Mouse (Mus musculus) midbrain, embryonic 14.5 days (tissue): ENCODE data around the gene Zfp865. TPM values are rescaled to one million over a fixed set of nuclear protein-coding genes. Genes with fewer than 3 reads are reported as not detected.

Source experiments
- ATAC-seq: fragments of 200-750 bp; cut with Nextera tagmentation; 2 replicates; pipeline ENCODE4 v1.8.0; 2017; ENCODE audit warnings: moderate number of reproducible peaks, moderate library complexity; ENCODE audit not compliant: low FRiP score, low TSS enrichment
- DNase-seq: peaks from one replicate; pipeline ENCODE4 v3.0.0-alpha.2; 2015
- H3K27ac ChIP-seq: fragments of 300-500 bp; sonication (generic); replicated peaks from 2 replicates; pipeline ENCODE4 v1.5.1; 2014; ENCODE audit warnings: mild to moderate bottlenecking, low read depth, low read length, moderate library complexity
- H3K27me3 ChIP-seq: fragments of 300-500 bp; sonication (generic); 2 replicates; pipeline ENCODE4 v1.6.1; 2014; ENCODE audit warnings: low read length, control low read depth, mixed read lengths; ENCODE audit not compliant: control insufficient read depth, insufficient read depth
- H3K36me3 ChIP-seq: fragments of 300-500 bp; sonication (generic); 2 replicates; pipeline ENCODE4 v1.6.1; 2014; ENCODE audit warnings: low read length, control low read depth; ENCODE audit not compliant: control insufficient read depth, insufficient read depth
- H3K4me1 ChIP-seq: fragments of 300-500 bp; sonication (generic); 2 replicates; pipeline ENCODE4 v1.6.1; 2014; ENCODE audit warnings: mild to moderate bottlenecking, antibody characterized with exemption, low read length, control low read depth; ENCODE audit not compliant: control insufficient read depth, insufficient read depth
- H3K4me2 ChIP-seq: fragments of 300-500 bp; sonication (generic); 2 replicates; pipeline ENCODE4 v1.6.1; 2014; ENCODE audit warnings: mild to moderate bottlenecking, low read length, moderate library complexity
- H3K4me3 ChIP-seq: fragments of 300-500 bp; sonication (generic); replicated peaks from 2 replicates; pipeline ENCODE4 v1.5.1; 2014; ENCODE audit warnings: low read depth, low read length
- H3K9ac ChIP-seq: fragments of 300-500 bp; sonication (generic); replicated peaks from 2 replicates; pipeline ENCODE4 v1.6.1; 2014; ENCODE audit warnings: mild to moderate bottlenecking, low read length, moderate library complexity
- H3K9me3 ChIP-seq: fragments of 300-500 bp; sonication (generic); 2 replicates; pipeline ENCODE4 v1.6.1; 2016; ENCODE audit warnings: low read length, control low read depth, mixed read lengths; ENCODE audit not compliant: control insufficient read depth
- WGBS: fragments of 180-500 bp; shearing (Covaris S2); extraction: QIAGEN DNeasy Blood & Tissue Kit; methylation state at CpG from one replicate; pipeline ENCODE4 v1.1.7; 2014; 5-methylcytosine and 5-hydroxymethylcytosine counted together
- polyA plus RNA-seq: library from polyadenylated mRNA; unstranded; fragments of >200 nt; fragmentation: Nextera tagmentation; extraction: Ambion mirVana; gene quantifications from 2 replicates; pipeline ENCODE4 v1.2.1, GENCODE M21; 2014

Zfp865 gene
- polyA plus RNA-seq, 1 experiment from 2014 or later: 6.8 TPM

- Histone ChIP-seq H3K9ac (peak overlapping the region; percentile 92), H3K9me3 (no peaks in the 10 kb centered on the region), H3K4me3 (peak overlapping the region; percentile 77), H3K36me3 (no peaks in the 10 kb centered on the region), H3K4me2 (peak overlapping the region; percentile 73), H3K27ac (no peak overlapping the region), H3K4me1 (peaks cover 32% of the 10 kb centered on the region), H3K27me3 (peaks cover 44% of the 10 kb centered on the region)
- DNase-seq (peak; percentile 37), ATAC-seq (no peak)
- 3% methylated on average over 12 of the region's 12 CpGs for WGBS
Measured at GRCm38 (mm10) chr7:5052438-5052837, 32.3 kb downstream of the Zfp865 start.

GRCm38 (mm10) chr7:5052931-5053343, 32.8 kb downstream of the Zfp865 start:
- H3K27ac ChIP-seq: no peak overlapping the region
- peaks cover 36% of the 10 kb centered on the region for H3K4me1 ChIP-seq
- DNase-seq (peak; percentile 23), ATAC-seq (no peak)
- peak overlapping the region; percentile 73 for H3K4me2 ChIP-seq
- 3% methylated on average over 45 of the region's 45 CpGs for WGBS
- H3K9me3 ChIP-seq: no peaks in the 10 kb centered on the region
- H3K36me3 ChIP-seq: no peaks in the 10 kb centered on the region
- peaks cover 49% of the 10 kb centered on the region for H3K27me3 ChIP-seq
- peak overlapping the region; percentile 92 for H3K9ac ChIP-seq
- peak overlapping the region; percentile 77 for H3K4me3 ChIP-seq

GRCm38 (mm10) chr7:5053456-5054179, 33.4 kb downstream of the Zfp865 start:
- H3K9ac ChIP-seq: peak overlapping the region; percentile 92
- peaks cover 51% of the 10 kb centered on the region for H3K27me3 ChIP-seq
- 6% methylated on average over 32 of the region's 32 CpGs for WGBS
- no peak overlapping the region for H3K27ac ChIP-seq
- ATAC-seq: no peak
- H3K4me1 ChIP-seq: peaks cover 36% of the 10 kb centered on the region
- peak; percentile 54 for DNase-seq
- peak overlapping the region; percentile 77 for H3K4me3 ChIP-seq
- no peaks in the 10 kb centered on the region for H3K9me3 ChIP-seq
- H3K4me2 ChIP-seq: peak overlapping the region; percentile 73
- no peaks in the 10 kb centered on the region for H3K36me3 ChIP-seq

GRCm38 (mm10) chr7:5056651-5057263, 36.6 kb downstream of the Zfp865 start:
- H3K36me3 ChIP-seq: no peaks in the 10 kb centered on the region
- peak; percentile 79 for DNase-seq
- ATAC-seq: no peak
- peaks cover 51% of the 10 kb centered on the region for H3K27me3 ChIP-seq
- peak overlapping the region; percentile 75 for H3K9ac ChIP-seq
- H3K27ac ChIP-seq: peak overlapping the region; percentile 66
- WGBS: 1% methylated on average over 55 of the region's 55 CpGs
- peaks cover 43% of the 10 kb centered on the region for H3K4me1 ChIP-seq
- peak overlapping the region; percentile 61 for H3K4me3 ChIP-seq
- H3K9me3 ChIP-seq: no peaks in the 10 kb centered on the region
- peak overlapping the region; percentile 71 for H3K4me2 ChIP-seq

- H3K4me2 ChIP-seq: peak overlapping the region; percentile 71
- H3K9ac ChIP-seq: peak overlapping the region; percentile 75
- peaks cover 40% of the 10 kb centered on the region for H3K4me1 ChIP-seq
- 38% methylated on average over 8 of the region's 8 CpGs for WGBS
- peak overlapping the region; percentile 61 for H3K4me3 ChIP-seq
- H3K27me3 ChIP-seq: peaks cover 51% of the 10 kb centered on the region
- H3K36me3 ChIP-seq: no peaks in the 10 kb centered on the region
- DNase-seq: no peak
- no peaks in the 10 kb centered on the region for H3K9me3 ChIP-seq
- H3K27ac ChIP-seq: peak overlapping the region; percentile 66
- no peak for ATAC-seq
Measured at GRCm38 (mm10) chr7:5057381-5057780, 37.2 kb downstream of the Zfp865 start.

GRCm38 (mm10) chr7:5057804-5058203, 37.6 kb downstream of the Zfp865 start:
- ATAC-seq: no peak
- peak overlapping the region; percentile 75; the same call in 1 of the 2 replicates for H3K9ac ChIP-seq
- H3K27me3 ChIP-seq: peaks cover 47% of the 10 kb centered on the region
- H3K4me2 ChIP-seq: peak overlapping the region; percentile 71
- no peaks in the 10 kb centered on the region for H3K9me3 ChIP-seq
- no peaks in the 10 kb centered on the region for H3K36me3 ChIP-seq
- no peak for DNase-seq
- 29% methylated on average over 11 of the region's 11 CpGs for WGBS
- H3K27ac ChIP-seq: no peak overlapping the region
- peak overlapping the region; percentile 61 for H3K4me3 ChIP-seq
- H3K4me1 ChIP-seq: peaks cover 35% of the 10 kb centered on the region

GRCm38 (mm10) chr7:5058631-5059030, 38.5 kb downstream of the Zfp865 start:
- no peak overlapping the region; the same call in 1 of the 2 replicates for H3K9ac ChIP-seq

GRCm38 (mm10) chr7:5059421-5059820, 39.2 kb downstream of the Zfp865 start:
- H3K36me3 ChIP-seq: no peaks in the 10 kb centered on the region
- H3K9me3 ChIP-seq: no peaks in the 10 kb centered on the region
- ATAC-seq (no peak), DNase-seq (no peak)
- H3K9ac ChIP-seq: 0 out of 2 replicates have a peak overlapping the region, but pooled peaks have one; percentile 76
- peak overlapping the region; percentile 98 for H3K27ac ChIP-seq
- 93% methylated on average over 12 of the region's 12 CpGs for WGBS
- H3K4me2 ChIP-seq: peak overlapping the region; percentile 97; the same call in 1 of the 2 replicates
- no peak overlapping the region for H3K4me3 ChIP-seq
- H3K4me1 ChIP-seq: peaks cover 33% of the 10 kb centered on the region
- peaks cover 31% of the 10 kb centered on the region for H3K27me3 ChIP-seq

More at GRCm38 (mm10) chr7:5058631-5059030, 38.5 kb downstream of the Zfp865 start:
- no peak overlapping the region for H3K4me2 ChIP-seq
- H3K9me3 ChIP-seq: no peaks in the 10 kb centered on the region
- peaks cover 39% of the 10 kb centered on the region for H3K27me3 ChIP-seq
- no peak for DNase-seq
- H3K4me1 ChIP-seq: peaks cover 34% of the 10 kb centered on the region
- H3K27ac ChIP-seq: no peak overlapping the region
- 97% methylated on average over 1 of the region's 1 CpGs for WGBS
- H3K4me3 ChIP-seq: no peak overlapping the region
- no peaks in the 10 kb centered on the region for H3K36me3 ChIP-seq
- ATAC-seq: no peak
